10 mouse cellular contexts compared by ENCODE assay signal in genomic region chr17:26380280-26380985, GRCm38 (mm10). TPM values are rescaled to one million over a fixed set of nuclear protein-coding genes. Genes with fewer than 3 reads are reported as not detected.
DNase-seq lines count a peak whose midpoint lies in the region; ATAC-seq and TF ChIP-seq lines count a peak whose summit lies in the region.
"Had no signal": no experiment of that assay in that cellular context is flagged by ENCODE, and none has a peak within 500 bp of the region (broad histone marks: within the 10 kb centered on the region; RNA-seq: fewer than 3 reads in every experiment).

No protein-coding gene starts in this region.

- H3K4me2 ChIP-seq in heart, embryonic 11.5 days: peak overlapping the region; percentile 41
- no peak overlapping the region for H3K4me2 ChIP-seq in lung, postnatal 0 days (replicated peaks; ENCODE audit: low read depth, low read length)
- H3K4me2 ChIP-seq in intestine, embryonic 15.5 days (replicated peaks): peak overlapping the region; percentile 27
- no peak overlapping the region for H3K4me2 ChIP-seq in stomach, embryonic 15.5 days

- H3K4me3 ChIP-seq in heart, embryonic 11.5 days (ENCODE audit: low read depth, low read length): no peak overlapping the region
- no peak overlapping the region for H3K4me3 ChIP-seq in lung, postnatal 0 days (ENCODE audit: low read depth, low read length)
- H3K4me3 ChIP-seq in intestine, embryonic 15.5 days (replicated peaks): no peak overlapping the region
- no peak overlapping the region for H3K4me3 ChIP-seq in stomach, embryonic 15.5 days (replicated peaks)
- H3K4me3 ChIP-seq: erythroblast, embryonic 14.5 days had no signal

- no peak for ATAC-seq in heart, embryonic 11.5 days (replicated peaks; ENCODE audit: insufficient number of reproducible peaks, low FRiP score, low TSS enrichment)
- no peak for ATAC-seq in lung, postnatal 0 days
- ATAC-seq in intestine, embryonic 15.5 days: no peak
- ATAC-seq in stomach, embryonic 15.5 days (ENCODE audit: insufficient read depth, low FRiP score, low read depth): no peak

- DNase-seq in heart, postnatal 4 days: no peak
- peak; percentile 62 for DNase-seq in lung, postnatal 0 days (ENCODE audit: low spot score)
- no peak for DNase-seq in lung, postnatal 4 days
- no peak for DNase-seq in cerebellum, postnatal 25 days
- DNase-seq in frontal cortex, postnatal 36 days (ENCODE audit: low spot score in 2 of 2): no peak
- DNase-seq: lung, postnatal 36 days had no signal

- no peaks in the 10 kb centered on the region for H3K9me3 ChIP-seq in heart, embryonic 11.5 days (replicated peaks; ENCODE audit: control insufficient read depth, low read length)
- H3K9me3 ChIP-seq in lung, postnatal 0 days (ENCODE audit: low read length): no peaks in the 10 kb centered on the region
- H3K9me3 ChIP-seq in intestine, embryonic 15.5 days: no peaks in the 10 kb centered on the region
- no peaks in the 10 kb centered on the region for H3K9me3 ChIP-seq in stomach, embryonic 15.5 days

- TF ChIP-seq CTCF in lung, postnatal 0 days (IDR thresholded peaks at IDR 0.05): no peak

- no peaks in the 10 kb centered on the region for H3K36me3 ChIP-seq in heart, embryonic 11.5 days (ENCODE audit: control insufficient read depth, insufficient read depth, low read length)
- no peaks in the 10 kb centered on the region for H3K36me3 ChIP-seq in lung, postnatal 0 days (ENCODE audit: insufficient read depth, low read length)
- no peaks in the 10 kb centered on the region for H3K36me3 ChIP-seq in intestine, embryonic 15.5 days
- no peaks in the 10 kb centered on the region for H3K36me3 ChIP-seq in stomach, embryonic 15.5 days

- peak overlapping the region; percentile 49; the same call in 1 of the 2 replicates for H3K9ac ChIP-seq in heart, embryonic 11.5 days (ENCODE audit: low read depth, low read length)
- H3K9ac ChIP-seq in lung, postnatal 0 days (replicated peaks; ENCODE audit: low read depth): no peak overlapping the region
- no peak overlapping the region for H3K9ac ChIP-seq in intestine, embryonic 15.5 days
- no peak overlapping the region for H3K9ac ChIP-seq in stomach, embryonic 15.5 days

- TF ChIP-seq EP300 in lung, postnatal 0 days (IDR thresholded peaks at IDR 0.05): no peak

- H3K27me3 ChIP-seq in heart, embryonic 11.5 days (ENCODE audit: control insufficient read depth, insufficient read depth, low read length): no peaks in the 10 kb centered on the region
- no peaks in the 10 kb centered on the region for H3K27me3 ChIP-seq in lung, postnatal 0 days (replicated peaks; ENCODE audit: insufficient read depth, low read length)
- no peaks in the 10 kb centered on the region for H3K27me3 ChIP-seq in intestine, embryonic 15.5 days (replicated peaks)
- no peaks in the 10 kb centered on the region for H3K27me3 ChIP-seq in stomach, embryonic 15.5 days (replicated peaks)

- H3K4me1 ChIP-seq in heart, embryonic 11.5 days (ENCODE audit: control insufficient read depth, insufficient read depth, low read length): peaks cover 46% of the 10 kb centered on the region
- H3K4me1 ChIP-seq in lung, postnatal 0 days (ENCODE audit: insufficient read depth, low read depth, low read length): peaks cover 10% of the 10 kb centered on the region
- H3K4me1 ChIP-seq in intestine, embryonic 15.5 days (replicated peaks): peaks cover 49% of the 10 kb centered on the region
- peaks cover 44% of the 10 kb centered on the region for H3K4me1 ChIP-seq in stomach, embryonic 15.5 days

- WGBS in heart, embryonic 11.5 days (ENCODE audit: insufficient replicate concordance): 30% methylated on average over 5 of the region's 8 CpGs
- WGBS in lung, postnatal 0 days: 28% methylated on average over 6 of the region's 8 CpGs
- WGBS in intestine, embryonic 15.5 days: 38% methylated on average over 8 of the region's 8 CpGs
- 28% methylated on average over 8 of the region's 8 CpGs for WGBS in stomach, embryonic 15.5 days

- H3K27ac ChIP-seq in heart, embryonic 11.5 days (ENCODE audit: low read depth, low read length): peak overlapping the region; percentile 59
- H3K27ac ChIP-seq in lung, postnatal 0 days (ENCODE audit: low read length): no peak overlapping the region
- H3K27ac ChIP-seq in intestine, embryonic 15.5 days: peak overlapping the region; percentile 86
- peak overlapping the region; percentile 89 for H3K27ac ChIP-seq in stomach, embryonic 15.5 days

RNA-seq across cellular contexts. Expression of gene Neurl1b, which starts 34.2 kb away (rescaled TPM):
- 2.0 and 3.0 TPM in 2 replicates for polyA plus RNA-seq in heart, embryonic 11.5 days (2014; fragmentation: Nextera tagmentation; extraction: Ambion mirVana)
- total RNA-seq in heart, postnatal 4 days (2021): 10 to 100 TPM; 81.4 to 87.9 TPM
- polyA plus RNA-seq in lung, postnatal 0 days (2015; fragmentation: Nextera tagmentation; extraction: Ambion mirVana): 0.98 and 1.5 TPM in 2 replicates
- 1.8 and 2.2 TPM in 2 replicates for polyA plus RNA-seq in intestine, embryonic 15.5 days (2015; fragmentation: Nextera tagmentation; extraction: Ambion mirVana)
- polyA plus RNA-seq in stomach, embryonic 15.5 days (2015; fragmentation: Nextera tagmentation; extraction: Ambion mirVana): 2.5 and 2.6 TPM in 2 replicates
- polyA plus RNA-seq: erythroblast, embryonic 14.5 days had no signal

Comparison
In these comparisons a context has a peak if more than half of its experiments do, and no peak if none do; other contexts are left out.
1. H3K4me2 ChIP-seq: peak in heart, embryonic 11.5 days (single experiment) and intestine, embryonic 15.5 days (single experiment); none in lung, postnatal 0 days (single experiment) and stomach, embryonic 15.5 days (single experiment).